Mouse (Mus musculus) CH12.LX (cell line): Measurements from ENCODE around the gene Il1r2. TPM values are rescaled to one million over a fixed set of nuclear protein-coding genes. Genes with fewer than 3 reads are reported as not detected.

Source experiments
- DNase-seq: peaks from one replicate; pipeline ENCODE4 v3.0.0-alpha.2; 2013; ENCODE audit errors: extremely low read depth
- H3K27ac ChIP-seq: 2 replicates; pipeline ENCODE4 v1.5.1; 2012; ENCODE audit warnings: low read depth, mild to moderate bottlenecking, control low read depth, moderate library complexity; ENCODE audit not compliant: insufficient read depth
- H3K27me3 ChIP-seq: replicated peaks from 2 replicates; pipeline ENCODE3; 2012; ENCODE audit warnings: inconsistent platforms
- H3K36me3 ChIP-seq, 2 experiments: replicated peaks in 1 of 2; 2 replicates each; pipeline versions ENCODE3 to v1.6.1; 2012; ENCODE audit warnings: inconsistent platforms in 1 of 2, low read length in 1 of 2, mild to moderate bottlenecking in 1 of 2, mixed read lengths in 1 of 2, moderate library complexity in 1 of 2; ENCODE audit not compliant: control insufficient read depth in 1 of 2, insufficient read depth in 1 of 2
- H3K4me1 ChIP-seq, 2 experiments: 2 replicates each; pipeline ENCODE4 v1.6.1; 2012; ENCODE audit warnings: inconsistent platforms in 1 of 2, moderate library complexity in 1 of 2; ENCODE audit not compliant: insufficient read depth in 2 of 2, control insufficient read depth in 1 of 2
- H3K4me2 ChIP-seq: 2 replicates; pipeline ENCODE4 v1.6.1; 2012; ENCODE audit warnings: low read depth, mild to moderate bottlenecking, control low read depth; ENCODE audit not compliant: poor library complexity, insufficient read depth, severe bottlenecking
- H3K4me3 ChIP-seq, 3 experiments: fragments of 150-350 bp in 1 of 3; sonication (generic) in 1 of 3; replicated peaks in 1 of 3; 2 replicates each; pipeline versions ENCODE3 to v1.5.1; 2011 to 2012; ENCODE audit warnings: low read depth in 2 of 3, low read length in 2 of 3, mild to moderate bottlenecking in 2 of 3, moderate library complexity in 2 of 3, control low read depth in 1 of 3, improper control_type of control experiment in 1 of 3, inconsistent platforms in 1 of 3, mixed read lengths in 1 of 3; ENCODE audit not compliant: poor library complexity in 1 of 3
- H3K79me2 ChIP-seq: replicated peaks from 2 replicates; pipeline ENCODE4 v1.6.1; 2012; ENCODE audit warnings: mild to moderate bottlenecking, moderate library complexity; ENCODE audit not compliant: control insufficient read depth, poor library complexity, insufficient read depth, severe bottlenecking; ENCODE audit errors: extremely low read depth
- H3K9ac ChIP-seq: 2 replicates; pipeline ENCODE4 v1.6.1; 2012; ENCODE audit warnings: low read depth, mild to moderate bottlenecking, control low read depth, moderate library complexity; ENCODE audit not compliant: insufficient read depth
- H3K9me3 ChIP-seq: replicated peaks from 2 replicates; pipeline ENCODE3; 2012; ENCODE audit warnings: low read length, inconsistent platforms, mixed read lengths
- CHD1 ChIP-seq: IDR thresholded peaks from 2 replicates; pipeline ENCODE4 v1.6.1; 2012; ENCODE audit warnings: low read depth, low read length, improper control_type of control experiment, inconsistent platforms
- CHD2 ChIP-seq: IDR thresholded peaks from 2 replicates; pipeline ENCODE4 v1.6.1; 2011; ENCODE audit warnings: low read length, improper control_type of control experiment
- ELF1 ChIP-seq: IDR thresholded peaks from 2 replicates; pipeline ENCODE4 v1.6.1; 2014; ENCODE audit warnings: low read depth, mild to moderate bottlenecking, inconsistent platforms, low read length, improper control_type of control experiment
- EP300 ChIP-seq: IDR thresholded peaks from 2 replicates; pipeline ENCODE4 v1.6.1; 2011; ENCODE audit warnings: low read length, improper control_type of control experiment
- ETS1 ChIP-seq: conservative IDR thresholded peaks from 2 replicates; pipeline ENCODE4 v1.6.1; 2012; ENCODE audit warnings: low read depth, mild to moderate bottlenecking, inconsistent platforms, low read length, improper control_type of control experiment, moderate library complexity
- GABPA ChIP-seq: IDR thresholded peaks from 2 replicates; pipeline ENCODE4 v1.6.1; 2012; ENCODE audit warnings: low read depth, low read length, improper control_type of control experiment, inconsistent platforms; ENCODE audit not compliant: insufficient replicate concordance
- HCFC1 ChIP-seq: IDR thresholded peaks from 2 replicates; pipeline ENCODE4 v1.6.1; 2012; ENCODE audit warnings: low read depth, mild to moderate bottlenecking, inconsistent platforms, low read length, improper control_type of control experiment
- JUND ChIP-seq: conservative IDR thresholded peaks from 2 replicates; pipeline ENCODE4 v1.6.1; 2011; ENCODE audit warnings: low read depth, low read length, improper control_type of control experiment
- KAT2A ChIP-seq: IDR thresholded peaks from 2 replicates; pipeline ENCODE4 v1.6.1; 2012; ENCODE audit warnings: low read length, improper control_type of control experiment, inconsistent platforms; ENCODE audit not compliant: insufficient replicate concordance
- MAFK ChIP-seq: IDR thresholded peaks from 2 replicates; pipeline ENCODE4 v1.6.1; 2011; ENCODE audit warnings: low read length, improper control_type of control experiment; ENCODE audit not compliant: insufficient replicate concordance
- MAX ChIP-seq: IDR thresholded peaks from 2 replicates; pipeline ENCODE4 v1.6.1; 2011; ENCODE audit warnings: low read length, improper control_type of control experiment
- MXI1 ChIP-seq: IDR thresholded peaks from 2 replicates; pipeline ENCODE4 v1.6.1; 2011; ENCODE audit warnings: mild to moderate bottlenecking, low read depth, low read length, improper control_type of control experiment
- MYC ChIP-seq: IDR thresholded peaks from 2 replicates; pipeline ENCODE4 v1.6.1; 2011; ENCODE audit warnings: low read depth, mild to moderate bottlenecking, improper control_type of control experiment, low read length
- NELFE ChIP-seq: IDR thresholded peaks from 2 replicates; pipeline ENCODE4 v1.6.1; 2011; ENCODE audit warnings: low read depth, low read length, improper control_type of control experiment
- PAX5 ChIP-seq: IDR thresholded peaks from 2 replicates; pipeline ENCODE4 v1.6.1; 2012; ENCODE audit warnings: low read length, inconsistent platforms, mixed read lengths
- POLR2A ChIP-seq: IDR thresholded peaks from 2 replicates; pipeline ENCODE4 v1.6.1; 2011; ENCODE audit warnings: low read depth, mild to moderate bottlenecking, improper control_type of control experiment, low read length
- POLR2AphosphoS2 ChIP-seq: IDR thresholded peaks from 2 replicates; pipeline ENCODE4 v1.6.1; 2011; ENCODE audit warnings: low read depth, low read length, improper control_type of control experiment
- RCOR1 ChIP-seq: conservative IDR thresholded peaks from 2 replicates; pipeline ENCODE4 v1.6.1; 2012; ENCODE audit warnings: low read depth, mild to moderate bottlenecking, inconsistent platforms, low read length, improper control_type of control experiment
- TBP ChIP-seq: conservative IDR thresholded peaks from 2 replicates; pipeline ENCODE4 v1.6.1; 2011; ENCODE audit warnings: low read depth, low read length, improper control_type of control experiment
- UBTF ChIP-seq: IDR thresholded peaks from 2 replicates; pipeline ENCODE4 v1.6.1; 2012; ENCODE audit warnings: low read depth, mild to moderate bottlenecking, inconsistent platforms, low read length, improper control_type of control experiment, moderate library complexity
- USF1 ChIP-seq: IDR thresholded peaks from 2 replicates; pipeline ENCODE4 v1.6.1; 2014; ENCODE audit warnings: low read depth, mild to moderate bottlenecking, inconsistent platforms, low read length, improper control_type of control experiment
- ZC3H11A ChIP-seq: IDR thresholded peaks from 2 replicates; pipeline ENCODE4 v1.6.1; 2012; ENCODE audit warnings: low read depth, mild to moderate bottlenecking, inconsistent platforms, low read length, improper control_type of control experiment
- ZKSCAN1 ChIP-seq: IDR thresholded peaks from 2 replicates; pipeline ENCODE4 v1.6.1; 2012; ENCODE audit warnings: low read depth, inconsistent platforms, low read length, improper control_type of control experiment, borderline replicate concordance
- ZMIZ1 ChIP-seq: IDR thresholded peaks from 2 replicates; pipeline ENCODE4 v1.6.1; 2012; ENCODE audit warnings: low read depth, mild to moderate bottlenecking, inconsistent platforms, low read length, improper control_type of control experiment
- dilution Hi-C: fragments of 300-500 bp; cut with MboI; formaldehyde crosslinking; loops from 2 replicates; pipeline ENCODE4 v1.14.3; 2020; ENCODE audit warnings: low sequenced_read_pairs; ENCODE audit not compliant: extremely low pct_unique_long_range_greater_than_20kb, extremely low pct_ligation_motif_present
- in situ Hi-C: fragments of 300-500 bp; cut with MboI; formaldehyde crosslinking; loops from 3 replicates; pipeline ENCODE4 v1.14.3; 2019; ENCODE audit warnings: low sequenced_read_pairs, low pct_ligation_motif_present, low pct_unique_long_range_greater_than_20kb, mixed read lengths
- polyA plus RNA-seq: library from polyadenylated mRNA; unstranded; fragments of >175 nt; gene quantifications from 2 replicates; pipeline ENCODE4 v1.2.1, GENCODE M21; 2012; ENCODE audit warnings: low read depth; ENCODE audit not compliant: insufficient read length
- total RNA-seq, 2 experiments: library from RNA; depleted of rRNA; stranded (reverse); fragments of 300-350 nt in 1 of 2; fragments of >200 nt in 1 of 2; gene quantifications; 2 replicates each; pipeline ENCODE4 v1.2.3; 2012 to 2014

Gene Il1r2
- total and polyA plus RNA-seq, 3 experiments = 0.13 to 2.2 (median 1.1) TPM

DNA sequence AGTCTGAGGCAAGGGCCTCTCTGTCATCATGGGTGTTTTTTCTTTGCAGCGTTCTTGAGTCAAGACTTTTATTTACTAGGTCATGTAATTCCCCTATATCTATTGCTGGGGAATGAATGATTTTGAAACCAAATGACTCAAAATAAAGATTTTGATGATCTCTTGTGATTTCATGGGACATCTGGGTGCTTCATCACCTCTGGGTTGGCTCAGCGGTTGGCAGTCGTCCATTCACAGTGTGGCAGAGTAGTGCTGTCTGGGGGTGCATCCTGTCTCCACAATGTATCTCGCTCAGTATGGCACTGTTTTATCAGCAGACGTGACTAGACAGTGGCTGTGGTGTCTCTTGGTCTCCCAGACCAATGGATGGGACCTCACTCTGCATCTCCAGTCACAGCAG, 17.9 kb upstream of the Il1r2 start:
- peaks cover 8 to 60% of the 10 kb centered on the region in 2 experiments; a peak in 3 of 4 replicates for H3K4me1 ChIP-seq
- H3K9ac ChIP-seq = no peak overlapping the region
- no peak for TF ChIP-seq GABPA
- TF ChIP-seq CHD1 = no peak
- TF ChIP-seq POLR2A = no peak
- no peak for TF ChIP-seq RCOR1
- TF ChIP-seq MAFK = no peak
- TF ChIP-seq POLR2AphosphoS2 = no peak
- no peak for TF ChIP-seq ETS1
- no peak for TF ChIP-seq PAX5
- TF ChIP-seq, all 38 proteins: peak for 0
- Histone ChIP-seq H3K9me3 (no peaks in the 10 kb centered on the region), H3K79me2 (no peaks in the 10 kb centered on the region), H3K27ac (no peak overlapping the region), H3K4me2 (no peak overlapping the region), H3K4me3 (no peak overlapping the region), H3K36me3 (no peaks in the 10 kb centered on the region), H3K27me3 (no peaks in the 10 kb centered on the region)
- dilution Hi-C loops (no loop called here), in situ Hi-C loops (no loop called here)
- no peak for DNase-seq

GRCm38 (mm10) chr1:40057351-40057750, 16.5 kb upstream of the Il1r2 start:
- dilution Hi-C loops = no loop called here
- H3K79me2 ChIP-seq = no peaks in the 10 kb centered on the region

GRCm38 (mm10) chr1:40058013-40058412, 15.9 kb upstream of the Il1r2 start:
- H3K4me3 ChIP-seq = no peak overlapping the region
- no peaks in the 10 kb centered on the region for H3K9me3 ChIP-seq
- H3K36me3 ChIP-seq = no peaks in the 10 kb centered on the region
- H3K4me2 ChIP-seq = no peak overlapping the region
- H3K9ac ChIP-seq = no peak overlapping the region
- no peak for DNase-seq
- dilution Hi-C loops (no loop called here), in situ Hi-C loops (no loop called here)
- no peak overlapping the region for H3K27ac ChIP-seq
- peaks cover 5 to 50% of the 10 kb centered on the region in 2 experiments; a peak in 3 of 4 replicates for H3K4me1 ChIP-seq
- peaks cover 1% of the 10 kb centered on the region for H3K27me3 ChIP-seq
- no peak for TF ChIP-seq EP300
- TF ChIP-seq TBP = no peak
- TF ChIP-seq HCFC1 = no peak
- no peak for TF ChIP-seq MYC
- no peak for TF ChIP-seq KAT2A
- no peak for TF ChIP-seq ZKSCAN1
- no peak for TF ChIP-seq GABPA
- no peak for TF ChIP-seq MXI1
- TF ChIP-seq USF1 = no peak
- TF ChIP-seq RCOR1 = no peak
- no peak for TF ChIP-seq ZC3H11A
- no peak for TF ChIP-seq CHD1
- TF ChIP-seq JUND = no peak
- no peak for TF ChIP-seq NELFE
- TF ChIP-seq ZMIZ1 = no peak
- TF ChIP-seq ELF1 = no peak
- TF ChIP-seq, all 38 proteins: peak for 0
- no peaks in the 10 kb centered on the region for H3K79me2 ChIP-seq

More at GRCm38 (mm10) chr1:40057351-40057750, 16.5 kb upstream of the Il1r2 start:
- peaks cover 1% of the 10 kb centered on the region for H3K27me3 ChIP-seq
- H3K4me1 ChIP-seq = peaks cover 5 to 53% of the 10 kb centered on the region in 2 experiments; a peak in 3 of 4 replicates
- in situ Hi-C loops = no loop called here
- H3K9me3 ChIP-seq = no peaks in the 10 kb centered on the region
- TF ChIP-seq ZMIZ1 (no peak), ELF1 (no peak), UBTF (no peak), MAX (no peak), CHD2 (no peak), MYC (no peak), GABPA (no peak), HCFC1 (no peak)
- H3K9ac ChIP-seq = no peak overlapping the region
- no peak overlapping the region for H3K4me2 ChIP-seq
- H3K4me3 ChIP-seq = no peak overlapping the region
- no peaks in the 10 kb centered on the region for H3K36me3 ChIP-seq
- no peak overlapping the region for H3K27ac ChIP-seq
- no peak for DNase-seq
